Mouse (Mus musculus) liver, adult 2 months (tissue): ENCODE measurements around the gene Adamts7.

Source experiments
- CTCF ChIP-seq: fragments of 200-500 bp; IDR thresholded peaks from 2 replicates; pipeline ENCODE4 v1.5.1; 2011; ENCODE audit warnings: low read depth, low read length, control low read depth
- POLR2A ChIP-seq: fragments of 200-500 bp; IDR thresholded peaks from 2 replicates; pipeline ENCODE4 v1.6.1; 2011; ENCODE audit warnings: low read length, control low read depth; ENCODE audit not compliant: insufficient read depth; ENCODE audit errors: extremely low read depth

DNA sequence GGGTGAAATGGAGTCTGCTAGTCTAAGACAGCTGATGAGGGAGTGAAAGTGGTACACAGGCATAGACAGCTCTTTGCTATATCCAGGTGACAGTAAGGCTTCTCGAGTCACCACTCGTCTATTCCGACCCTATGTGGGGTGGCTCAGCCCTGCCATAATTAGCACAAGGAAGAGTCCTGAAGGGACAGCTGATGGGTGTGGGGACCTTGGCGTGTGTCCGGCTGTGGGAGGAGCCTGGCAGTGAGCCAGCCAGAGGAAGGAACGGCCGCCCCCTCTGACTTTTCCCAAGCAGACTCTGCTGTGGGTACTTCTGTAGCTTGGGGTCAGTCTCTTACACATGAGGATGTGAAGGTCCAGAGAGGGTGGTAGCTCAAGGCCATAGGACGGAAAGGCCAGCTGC lies 21.2 kb downstream of the Adamts7 start:
- TF ChIP-seq POLR2A = no peak
- no peak for TF ChIP-seq CTCF
